Mouse (Mus musculus) MEL (cell line): ENCODE measurements around the gene Fkbp5. TPM values are rescaled to one million over a fixed set of nuclear protein-coding genes. Genes with fewer than 3 reads are reported as not detected.
"Not testable (repeated sequence)": the region's sequence is repeated elsewhere in the genome, so short reads cannot be mapped to it uniquely, and the experiment has no call there.

Experiments
- DNase-seq: peaks from one replicate; pipeline ENCODE4 v3.0.0; 2011; ENCODE audit warnings: low read depth, low spot score
- H3K27ac ChIP-seq: 2 replicates; pipeline ENCODE4 v1.5.1; 2012; ENCODE audit warnings: low read depth, mild to moderate bottlenecking, control low read depth, low read length, moderate library complexity; ENCODE audit not compliant: control insufficient read depth
- H3K27me3 ChIP-seq, 2 experiments: fragments of 150-350 bp in 1 of 2; sonication (generic) in 1 of 2; 2 replicates each; pipeline ENCODE4 v1.6.1; 2012; ENCODE audit warnings: low read length in 2 of 2, mild to moderate bottlenecking in 2 of 2, improper control_type of control experiment in 1 of 2, moderate library complexity in 1 of 2; ENCODE audit not compliant: insufficient read depth in 2 of 2, control insufficient read depth in 1 of 2
- H3K36me3 ChIP-seq, 2 experiments: 2 replicates each; pipeline ENCODE4 v1.6.1; 2012 to 2014; ENCODE audit warnings: low read length in 2 of 2, improper control_type of control experiment in 1 of 2, inconsistent platforms in 1 of 2, mild to moderate bottlenecking in 1 of 2; ENCODE audit not compliant: insufficient read depth in 2 of 2, control insufficient read depth in 1 of 2
- H3K4me1 ChIP-seq, 2 experiments: fragments of 150-350 bp in 1 of 2; sonication (generic) in 1 of 2; 2 replicates each; pipeline ENCODE4 v1.6.1; 2012; ENCODE audit warnings: low read length in 2 of 2, improper control_type of control experiment in 1 of 2, mild to moderate bottlenecking in 1 of 2; ENCODE audit not compliant: insufficient read depth in 2 of 2, control insufficient read depth in 1 of 2
- H3K4me3 ChIP-seq, 2 experiments: fragments of 150-350 bp in 1 of 2; sonication (generic) in 1 of 2; 2 replicates each; pipeline ENCODE4 v1.5.1; 2012; ENCODE audit warnings: low read depth in 2 of 2, low read length in 2 of 2, mild to moderate bottlenecking in 2 of 2, moderate library complexity in 2 of 2, control low read depth in 1 of 2, improper control_type of control experiment in 1 of 2; ENCODE audit not compliant: control insufficient read depth in 1 of 2, insufficient read depth in 1 of 2
- H3K79me2 ChIP-seq: 2 replicates; pipeline ENCODE4 v1.6.1; 2012; ENCODE audit warnings: mild to moderate bottlenecking, low read length, moderate library complexity; ENCODE audit not compliant: control insufficient read depth, poor library complexity, insufficient read depth
- H3K9ac ChIP-seq: 2 replicates; pipeline ENCODE4 v1.6.1; 2012; ENCODE audit warnings: low read depth, mild to moderate bottlenecking, control low read depth, low read length, moderate library complexity; ENCODE audit not compliant: control insufficient read depth, poor library complexity, severe bottlenecking
- H3K9me3 ChIP-seq: fragments of 150-350 bp; sonication (generic); replicated peaks from 2 replicates; pipeline ENCODE4 v1.6.1; 2012; ENCODE audit warnings: mild to moderate bottlenecking, low read length, improper control_type of control experiment, moderate library complexity; ENCODE audit not compliant: insufficient read depth
- CHD1 ChIP-seq: IDR thresholded peaks from 2 replicates; pipeline ENCODE4 v1.6.1; 2012; ENCODE audit warnings: low read depth, mild to moderate bottlenecking, inconsistent platforms, low read length, improper control_type of control experiment
- CTCF ChIP-seq, 3 experiments: IDR thresholded peaks in 2 of 3; conservative IDR thresholded peaks in 1 of 3; 2 replicates each; pipeline ENCODE4 v1.5.1; 2011 to 2012; ENCODE audit warnings: low read length in 3 of 3, low read depth in 2 of 3, mild to moderate bottlenecking in 2 of 3, improper control_type of control experiment in 1 of 3, inconsistent platforms in 1 of 3, mixed read lengths in 1 of 3, moderate library complexity in 1 of 3; ENCODE audit not compliant: control insufficient read depth in 1 of 3, insufficient read depth in 1 of 3, poor library complexity in 1 of 3, severe bottlenecking in 1 of 3
- ELF1 ChIP-seq: IDR thresholded peaks from 2 replicates; pipeline ENCODE4 v1.6.1; 2014; ENCODE audit warnings: low read depth, mild to moderate bottlenecking, inconsistent platforms, low read length, improper control_type of control experiment, moderate library complexity
- EP300 ChIP-seq, 2 experiments: IDR thresholded peaks; 2 replicates each; pipeline ENCODE4 v1.6.1; 2011; ENCODE audit warnings: improper control_type of control experiment in 2 of 2, low read length in 2 of 2, low read depth in 1 of 2, mild to moderate bottlenecking in 1 of 2
- ETS1 ChIP-seq: IDR thresholded peaks from 2 replicates; pipeline ENCODE4 v1.6.1; 2012; ENCODE audit warnings: low read depth, mild to moderate bottlenecking, inconsistent platforms, low read length, improper control_type of control experiment, moderate library complexity
- GATA1 ChIP-seq: IDR thresholded peaks from 2 replicates; pipeline ENCODE4 v1.6.1; 2011; ENCODE audit warnings: low read depth, low read length, improper control_type of control experiment
- KAT2A ChIP-seq: conservative IDR thresholded peaks from 2 replicates; pipeline ENCODE4 v1.6.1; 2012; ENCODE audit warnings: low read depth, low read length, improper control_type of control experiment, inconsistent platforms
- MAZ ChIP-seq: IDR thresholded peaks from 2 replicates; pipeline ENCODE4 v1.6.1; 2012; ENCODE audit warnings: low read depth, mild to moderate bottlenecking, inconsistent platforms, low read length, improper control_type of control experiment
- MEF2A ChIP-seq: IDR thresholded peaks from 2 replicates; pipeline ENCODE4 v1.6.1; 2014; ENCODE audit warnings: low read depth, mild to moderate bottlenecking, inconsistent platforms, low read length, improper control_type of control experiment; ENCODE audit not compliant: poor library complexity, insufficient replicate concordance, severe bottlenecking; ENCODE audit errors: extremely low read depth
- MXI1 ChIP-seq: IDR thresholded peaks from 2 replicates; pipeline ENCODE4 v1.6.1; 2011; ENCODE audit warnings: mild to moderate bottlenecking, low read depth, low read length, improper control_type of control experiment
- MYC ChIP-seq: IDR thresholded peaks from 2 replicates; pipeline ENCODE4 v1.6.1; 2011; ENCODE audit warnings: low read depth, mild to moderate bottlenecking, low read length, improper control_type of control experiment, moderate library complexity
- NELFE ChIP-seq: IDR thresholded peaks from 2 replicates; pipeline ENCODE4 v1.6.1; 2011; ENCODE audit warnings: low read depth, low read length, improper control_type of control experiment
- NRF1 ChIP-seq: IDR thresholded peaks from 2 replicates; pipeline ENCODE4 v1.6.1; 2014; ENCODE audit warnings: low read depth, mild to moderate bottlenecking, inconsistent platforms, low read length, improper control_type of control experiment, moderate library complexity; ENCODE audit not compliant: poor library complexity, insufficient read depth, severe bottlenecking
- POLR2AphosphoS5 ChIP-seq: IDR thresholded peaks from 2 replicates; pipeline ENCODE4 v1.6.1; 2012; ENCODE audit warnings: low read depth, borderline replicate concordance, mild to moderate bottlenecking, inconsistent platforms, low read length, moderate library complexity, mixed read lengths
- RAD21 ChIP-seq: IDR thresholded peaks from 2 replicates; pipeline ENCODE4 v1.6.1; 2011; ENCODE audit warnings: mild to moderate bottlenecking, low read depth, low read length, improper control_type of control experiment
- RCOR1 ChIP-seq: IDR thresholded peaks from 2 replicates; pipeline ENCODE4 v1.6.1; 2012; ENCODE audit warnings: low read depth, mild to moderate bottlenecking, inconsistent platforms, low read length, improper control_type of control experiment
- UBTF ChIP-seq: IDR thresholded peaks from 2 replicates; pipeline ENCODE4 v1.6.1; 2012; ENCODE audit warnings: low read depth, mild to moderate bottlenecking, inconsistent platforms, low read length, improper control_type of control experiment, moderate library complexity, borderline replicate concordance; ENCODE audit not compliant: insufficient read depth
- USF2 ChIP-seq, 2 experiments: IDR thresholded peaks; 2 replicates each; pipeline ENCODE4 v1.6.1; 2011 to 2012; ENCODE audit warnings: improper control_type of control experiment in 2 of 2, low read length in 2 of 2, borderline replicate concordance in 1 of 2, inconsistent platforms in 1 of 2, low read depth in 1 of 2, mild to moderate bottlenecking in 1 of 2; ENCODE audit not compliant: insufficient read depth in 1 of 2
- ZC3H11A ChIP-seq: IDR thresholded peaks from 2 replicates; pipeline ENCODE4 v1.6.1; 2012; ENCODE audit warnings: low read depth, mild to moderate bottlenecking, inconsistent platforms, low read length, improper control_type of control experiment
- ZMIZ1 ChIP-seq: IDR thresholded peaks from 2 replicates; pipeline ENCODE4 v1.6.1; 2012; ENCODE audit warnings: low read depth, mild to moderate bottlenecking, inconsistent platforms, low read length, improper control_type of control experiment, moderate library complexity
- polyA plus RNA-seq, 2 experiments: library from polyadenylated mRNA; stranded (reverse) in 1 of 2; unstranded in 1 of 2; fragments of >175 nt in 1 of 2; fragments of >200 nt in 1 of 2; gene quantifications; 2 replicates each; pipeline versions ENCODE4 v1.2.1 to v1.2.4; 2012; ENCODE audit warnings: low replicate concordance in 2 of 2, low read depth in 1 of 2; ENCODE audit not compliant: insufficient read length in 2 of 2, insufficient read depth in 1 of 2, missing spikeins in 1 of 2
- total RNA-seq: library from RNA; depleted of rRNA; stranded (reverse); fragments of 300-350 nt; gene quantifications from 2 replicates; pipeline ENCODE4 v1.2.3, GENCODE M21; 2012

Fkbp5 gene
- total and polyA plus RNA-seq, 3 experiments = 16.6 to 184 (median 44.3) TPM

GRCm38 (mm10) chr17:28360531-28361277, 156.6 kb downstream of the Fkbp5 start:
- H3K27me3 ChIP-seq = no peaks in the 10 kb centered on the region

GRCm38 (mm10) chr17:28358576-28359261, 158.6 kb downstream of the Fkbp5 start:
- H3K36me3 ChIP-seq, H3K4me3 ChIP-seq, H3K9ac ChIP-seq, H3K27me3 ChIP-seq, H3K9me3 ChIP-seq, H3K79me2 ChIP-seq, DNase-seq, H3K27ac ChIP-seq: not testable (repeated sequence)
- peaks cover 0 to 11% of the 10 kb centered on the region in 2 experiments; a peak in 2 of 4 replicates for H3K4me1 ChIP-seq

More at GRCm38 (mm10) chr17:28360531-28361277, 156.6 kb downstream of the Fkbp5 start:
- no peak for TF ChIP-seq CHD1
- TF ChIP-seq MEF2A = no peak
- no peak for TF ChIP-seq NRF1
- no peak for TF ChIP-seq RCOR1
- no peak for TF ChIP-seq RAD21
- TF ChIP-seq KAT2A = no peak
- TF ChIP-seq ETS1 = no peak
- no peak for TF ChIP-seq NELFE
- TF ChIP-seq GATA1 = no peak
- no peak for TF ChIP-seq MYC
- no peak for TF ChIP-seq MAZ
- no peak for TF ChIP-seq ELF1
- TF ChIP-seq CTCF (IDR thresholded peaks at IDR 0.05 in 2 of 3, conservative IDR thresholded peaks at IDR 0.05 in 1 of 3; ENCODE audit: control insufficient read depth in 1 of 3, insufficient read depth in 1 of 3, low read depth in 2 of 3, low read length in 3 of 3, poor library complexity in 1 of 3, severe bottlenecking in 1 of 3) = no peak
- no peak for TF ChIP-seq ZC3H11A
- TF ChIP-seq POLR2AphosphoS5 = no peak
- TF ChIP-seq EP300 (IDR thresholded peaks at IDR 0.05; ENCODE audit: low read depth in 1 of 2, low read length in 2 of 2) = no peak
- no peak for TF ChIP-seq UBTF
- TF ChIP-seq MXI1 = no peak
- no peak for TF ChIP-seq USF2 (IDR thresholded peaks at IDR 0.05; ENCODE audit: borderline replicate concordance in 1 of 2, insufficient read depth in 1 of 2, low read depth in 1 of 2, low read length in 2 of 2)
- no peak for TF ChIP-seq ZMIZ1
- TF ChIP-seq, all 39 proteins: peak for 0
- Histone ChIP-seq H3K4me1 (peaks cover 0 to 11% of the 10 kb centered on the region in 2 experiments; a peak in 2 of 4 replicates), H3K9ac (no peak overlapping the region), H3K9me3 (no peaks in the 10 kb centered on the region), H3K79me2 (no peaks in the 10 kb centered on the region), H3K36me3 (peaks cover 0 to 4% of the 10 kb centered on the region in 2 experiments; a peak in 2 of 4 replicates), H3K4me3 (no peak overlapping the region), H3K27ac (no peak overlapping the region)
- no peak for DNase-seq
